Mouse (Mus musculus) splenic B cell, adult 2 months (primary cell): ENCODE data around the gene Mmaa.

Experiments
- DNase-seq: peaks from one replicate; pipeline ENCODE4 v3.0.0-alpha.2; 2011; ENCODE audit warnings: low read depth, low spot score
- H3K27me3 ChIP-seq: 2 replicates; pipeline ENCODE4 v1.6.1; 2012; ENCODE audit warnings: mild to moderate bottlenecking, low read length, moderate library complexity, mixed read lengths; ENCODE audit not compliant: control insufficient read depth, poor library complexity, insufficient read depth, severe bottlenecking
- H3K36me3 ChIP-seq: 2 replicates; pipeline ENCODE4 v1.6.1; 2012; ENCODE audit warnings: mild to moderate bottlenecking, low read length, moderate library complexity, mixed read lengths; ENCODE audit not compliant: control insufficient read depth, poor library complexity, insufficient read depth, severe bottlenecking

Mmaa gene

GRCm38 (mm10) chr8:79222752-79223141 lies 72.0 kb downstream of the Mmaa start:
- H3K36me3 ChIP-seq: no peaks in the 10 kb centered on the region
- DNase-seq: no peak
- H3K27me3 ChIP-seq: no peaks in the 10 kb centered on the region

GRCm38 (mm10) chr8:79222106-79222751 lies 72.5 kb downstream of the Mmaa start:
- Histone ChIP-seq H3K36me3 (no peaks in the 10 kb centered on the region), H3K27me3 (no peaks in the 10 kb centered on the region)
- DNase-seq: no peak
